Mouse (Mus musculus) midbrain, embryonic 15.5 days (tissue): Measurements from ENCODE around the gene Arl6ip6. TPM values are rescaled to one million over a fixed set of nuclear protein-coding genes. Genes with fewer than 3 reads are reported as not detected.

Experiments
- ATAC-seq: fragments of 200-750 bp; cut with Nextera tagmentation; replicated peaks from 2 replicates; pipeline ENCODE4 v1.8.0; 2017; ENCODE audit warnings: moderate TSS enrichment
- H3K27ac ChIP-seq: fragments of 300-500 bp; sonication (generic); 2 replicates; pipeline ENCODE4 v1.5.1; 2015; ENCODE audit warnings: mild to moderate bottlenecking, inconsistent platforms
- H3K27me3 ChIP-seq: fragments of 300-500 bp; sonication (generic); replicated peaks from 2 replicates; pipeline ENCODE4 v1.6.1; 2015; ENCODE audit warnings: inconsistent platforms
- H3K36me3 ChIP-seq: fragments of 300-500 bp; sonication (generic); replicated peaks from 2 replicates; pipeline ENCODE4 v1.6.1; 2015; ENCODE audit warnings: inconsistent platforms
- H3K4me1 ChIP-seq: fragments of 300-500 bp; sonication (generic); 2 replicates; pipeline ENCODE4 v1.6.1; 2015; ENCODE audit warnings: inconsistent platforms
- H3K4me2 ChIP-seq: fragments of 300-500 bp; sonication (generic); 2 replicates; pipeline ENCODE4 v1.6.1; 2015; ENCODE audit warnings: inconsistent platforms, mild to moderate bottlenecking, moderate library complexity
- H3K4me3 ChIP-seq: fragments of 300-500 bp; sonication (generic); 2 replicates; pipeline ENCODE4 v1.5.1; 2015; ENCODE audit warnings: mild to moderate bottlenecking, inconsistent platforms
- H3K9ac ChIP-seq: fragments of 300-500 bp; sonication (generic); 2 replicates; pipeline ENCODE4 v1.6.1; 2015; ENCODE audit warnings: mild to moderate bottlenecking, inconsistent platforms
- H3K9me3 ChIP-seq: fragments of 300-500 bp; sonication (generic); 2 replicates; pipeline ENCODE4 v1.6.1; 2016; ENCODE audit warnings: inconsistent platforms
- WGBS: fragments of 180-500 bp; shearing (Covaris S2); methylation state at CpG from one replicate; pipeline ENCODE4 v1.1.7; 2015; ENCODE audit warnings: mixed read lengths; 5-methylcytosine and 5-hydroxymethylcytosine counted together
- polyA plus RNA-seq: library from polyadenylated mRNA; unstranded; fragments of >200 nt; fragmentation: Nextera tagmentation; extraction: Ambion mirVana; gene quantifications from 2 replicates; pipeline ENCODE4 v1.2.1, GENCODE M21; 2015

The Arl6ip6 gene
- 30.4 and 30.6 TPM in 2 replicates for polyA plus RNA-seq

GRCm38 (mm10) chr2:53191523-53192220, at the start of gene Arl6ip6:
Arl6ip6 (plus strand) TSS chr2:53191726.
- Histone ChIP-seq H3K4me2 (peak within 1 kb of the TSS; percentile 73), H3K4me3 (peak within 1 kb of the TSS; percentile 82), H3K27ac (peak within 1 kb of the TSS; percentile 99), H3K9me3 (no peaks in the 10 kb centered on the region), H3K9ac (peak within 1 kb of the TSS; percentile 81), H3K36me3 (peaks cover 2% of the 10 kb centered on the region; the same call in 1 of the 2 replicates), H3K4me1 (peaks cover 26% of the 10 kb centered on the region), H3K27me3 (no peaks in the 10 kb centered on the region)
- under 1% methylated on average over 79 of the region's 82 CpGs for WGBS
- ATAC-seq = peak; percentile 94

- no peak overlapping the region for H3K4me3 ChIP-seq
- H3K36me3 ChIP-seq = peaks cover 24% of the 10 kb centered on the region; the same call in 1 of the 2 replicates
- no peaks in the 10 kb centered on the region for H3K9me3 ChIP-seq
- ATAC-seq = no peak
- H3K27ac ChIP-seq = no peak overlapping the region
- H3K4me2 ChIP-seq = no peak overlapping the region
- H3K9ac ChIP-seq = no peak overlapping the region
- H3K27me3 ChIP-seq = no peaks in the 10 kb centered on the region
- no peaks in the 10 kb centered on the region for H3K4me1 ChIP-seq
Observed at GRCm38 (mm10) chr2:53146852-53147251, 44.7 kb upstream of the Arl6ip6 start.

GRCm38 (mm10) chr2:53173966-53174365, 17.6 kb upstream of the Arl6ip6 start:
- Histone ChIP-seq H3K9me3 (no peaks in the 10 kb centered on the region), H3K27me3 (no peaks in the 10 kb centered on the region), H3K4me3 (no peak overlapping the region), H3K9ac (no peak overlapping the region), H3K27ac (no peak overlapping the region), H3K4me2 (no peak overlapping the region), H3K4me1 (no peaks in the 10 kb centered on the region), H3K36me3 (peaks cover 12% of the 10 kb centered on the region; the same call in 1 of the 2 replicates)
- ATAC-seq = no peak

DNA sequence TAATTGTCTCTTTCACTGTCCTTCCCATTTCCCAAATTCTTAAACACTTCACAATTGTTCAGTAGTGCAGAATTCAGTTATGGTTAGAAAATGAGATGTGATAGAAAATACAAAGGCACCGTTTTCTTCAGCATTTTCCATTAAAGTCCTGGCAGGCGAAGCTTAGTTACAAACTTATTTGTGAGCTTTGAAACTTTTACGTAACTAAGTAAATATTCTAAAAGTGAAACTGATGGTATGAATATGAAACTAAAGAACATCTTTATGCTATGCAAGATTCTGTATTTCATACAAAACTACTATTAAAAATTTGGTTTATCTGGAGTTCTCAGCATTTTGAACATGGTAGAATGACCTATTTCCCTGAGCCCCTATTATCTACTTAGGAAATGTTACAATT, 12.6 kb upstream of the Arl6ip6 start:
- Histone ChIP-seq H3K9me3 (no peaks in the 10 kb centered on the region), H3K4me1 (0 out of 2 replicates have a peak, but pooled peaks cover 3% of the 10 kb centered on the region), H3K4me3 (no peak overlapping the region), H3K27me3 (no peaks in the 10 kb centered on the region), H3K4me2 (no peak overlapping the region), H3K27ac (no peak overlapping the region), H3K9ac (no peak overlapping the region), H3K36me3 (peaks cover 10% of the 10 kb centered on the region; the same call in 1 of the 2 replicates)
- 81% methylated on average over 3 of the region's 3 CpGs for WGBS
- ATAC-seq = no peak

- H3K4me2 ChIP-seq = no peak overlapping the region
- no peak overlapping the region for H3K27ac ChIP-seq
- H3K9me3 ChIP-seq = no peaks in the 10 kb centered on the region
- 0 out of 2 replicates have a peak, but pooled peaks cover 4% of the 10 kb centered on the region for H3K36me3 ChIP-seq
- no peaks in the 10 kb centered on the region for H3K27me3 ChIP-seq
- H3K4me1 ChIP-seq = 0 out of 2 replicates have a peak, but pooled peaks cover 3% of the 10 kb centered on the region
- ATAC-seq = no peak
- H3K9ac ChIP-seq = no peak overlapping the region
- no peak overlapping the region for H3K4me3 ChIP-seq
Observed at GRCm38 (mm10) chr2:53179876-53180275, 11.7 kb upstream of the Arl6ip6 start.

GRCm38 (mm10) chr2:53189811-53190210, 1.7 kb upstream of the Arl6ip6 start:
- peak overlapping the region; percentile 68 for H3K4me2 ChIP-seq
- H3K36me3 ChIP-seq = no peaks in the 10 kb centered on the region
- no peak overlapping the region for H3K9ac ChIP-seq
- no peak for ATAC-seq
- H3K27me3 ChIP-seq = no peaks in the 10 kb centered on the region
- peak overlapping the region; percentile 82 for H3K4me3 ChIP-seq
- H3K4me1 ChIP-seq = peaks cover 26% of the 10 kb centered on the region
- no peak overlapping the region for H3K27ac ChIP-seq
- WGBS = 66% methylated on average over 3 of the region's 3 CpGs
- H3K9me3 ChIP-seq = no peaks in the 10 kb centered on the region

DNA sequence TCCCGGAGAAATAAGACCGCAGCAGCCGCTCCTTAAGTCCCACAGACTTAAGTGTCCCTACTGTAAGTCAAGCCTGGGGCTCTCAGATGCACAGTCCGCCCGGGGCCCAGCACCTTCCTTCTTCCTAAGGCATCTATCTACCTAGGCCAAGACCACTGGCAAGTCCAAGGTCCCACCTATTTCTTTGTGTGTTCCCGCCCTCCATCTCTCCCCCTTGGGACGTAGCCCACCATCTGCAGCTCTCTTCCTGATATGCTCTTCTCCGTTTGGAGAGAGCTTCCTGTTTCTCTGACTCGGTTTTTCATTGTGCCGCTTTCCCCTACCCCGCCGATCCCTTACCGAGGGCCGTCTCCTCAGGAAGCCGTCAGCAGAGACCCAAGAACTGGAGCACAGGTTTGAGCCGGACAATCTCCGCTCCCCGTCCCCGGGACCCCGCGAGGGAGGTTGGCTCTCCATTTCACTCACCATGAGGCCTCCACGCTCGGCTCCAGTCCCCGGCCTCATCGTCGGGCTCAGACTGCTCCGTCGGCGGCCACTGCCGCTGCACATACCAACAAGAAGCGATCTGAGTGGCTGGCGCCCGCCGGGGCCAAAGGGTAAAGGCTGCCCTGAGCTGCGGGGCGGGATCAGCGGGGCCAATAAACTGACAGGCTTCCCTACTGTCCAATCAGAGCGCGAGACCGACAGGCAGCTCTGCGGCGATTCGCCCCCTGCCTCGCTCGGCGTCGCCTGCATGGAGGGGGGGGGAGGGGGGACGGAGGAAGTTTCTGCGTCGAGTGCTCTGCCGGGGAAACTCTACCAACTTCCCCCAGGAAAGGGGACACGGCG, 628 bp upstream of the Arl6ip6 start, which contains the start of gene Prpf40a:
TSS of gene Prpf40a (minus strand) at position 601 of the 828 bp plus-strand sequence.
- Histone ChIP-seq H3K9ac (peak within 1 kb of the TSS; percentile 81), H3K4me2 (peak within 1 kb of the TSS; percentile 73), H3K4me1 (peaks cover 26% of the 10 kb centered on the region), H3K9me3 (no peaks in the 10 kb centered on the region), H3K27me3 (no peaks in the 10 kb centered on the region), H3K36me3 (0 out of 2 replicates have a peak, but pooled peaks cover 2% of the 10 kb centered on the region), H3K27ac (peak within 1 kb of the TSS; percentile 99), H3K4me3 (peak within 1 kb of the TSS; percentile 82)
- WGBS = under 1% methylated on average over 53 of the region's 53 CpGs
- peak; percentile 98 for ATAC-seq

- no peak for ATAC-seq
- Histone ChIP-seq H3K36me3 (peaks cover 2% of the 10 kb centered on the region; the same call in 1 of the 2 replicates), H3K4me1 (peaks cover 26% of the 10 kb centered on the region), H3K9ac (peak overlapping the region; percentile 66), H3K4me2 (peak overlapping the region; percentile 73), H3K27me3 (no peaks in the 10 kb centered on the region), H3K9me3 (no peaks in the 10 kb centered on the region), H3K27ac (peak overlapping the region; percentile 99), H3K4me3 (peak overlapping the region; percentile 82)
- under 1% methylated on average over 20 of the region's 20 CpGs for WGBS
Observed at GRCm38 (mm10) chr2:53192386-53192785, 860 bp downstream of the Arl6ip6 start.

GRCm38 (mm10) chr2:53196431-53196830, 4.9 kb downstream of the Arl6ip6 start:
- H3K9ac ChIP-seq = no peak overlapping the region
- H3K9me3 ChIP-seq = no peaks in the 10 kb centered on the region
- no peak overlapping the region for H3K4me3 ChIP-seq
- H3K27ac ChIP-seq = no peak overlapping the region
- H3K4me1 ChIP-seq = peaks cover 11% of the 10 kb centered on the region
- 95% methylated on average over 10 of the region's 10 CpGs for WGBS
- no peak overlapping the region for H3K4me2 ChIP-seq
- ATAC-seq = no peak
- peaks cover 2% of the 10 kb centered on the region; the same call in 1 of the 2 replicates for H3K36me3 ChIP-seq
- no peaks in the 10 kb centered on the region for H3K27me3 ChIP-seq

GRCm38 (mm10) chr2:53199203-53199602, 7.7 kb downstream of the Arl6ip6 start:
- Histone ChIP-seq H3K4me1 (no peaks in the 10 kb centered on the region; the same call in 1 of the 2 replicates), H3K9me3 (no peaks in the 10 kb centered on the region), H3K4me3 (no peak overlapping the region), H3K36me3 (peaks cover 2% of the 10 kb centered on the region; the same call in 1 of the 2 replicates), H3K4me2 (no peak overlapping the region), H3K9ac (no peak overlapping the region), H3K27ac (no peak overlapping the region), H3K27me3 (no peaks in the 10 kb centered on the region)
- no peak for ATAC-seq
- 98% methylated on average over 1 of the region's 1 CpGs for WGBS

DNA sequence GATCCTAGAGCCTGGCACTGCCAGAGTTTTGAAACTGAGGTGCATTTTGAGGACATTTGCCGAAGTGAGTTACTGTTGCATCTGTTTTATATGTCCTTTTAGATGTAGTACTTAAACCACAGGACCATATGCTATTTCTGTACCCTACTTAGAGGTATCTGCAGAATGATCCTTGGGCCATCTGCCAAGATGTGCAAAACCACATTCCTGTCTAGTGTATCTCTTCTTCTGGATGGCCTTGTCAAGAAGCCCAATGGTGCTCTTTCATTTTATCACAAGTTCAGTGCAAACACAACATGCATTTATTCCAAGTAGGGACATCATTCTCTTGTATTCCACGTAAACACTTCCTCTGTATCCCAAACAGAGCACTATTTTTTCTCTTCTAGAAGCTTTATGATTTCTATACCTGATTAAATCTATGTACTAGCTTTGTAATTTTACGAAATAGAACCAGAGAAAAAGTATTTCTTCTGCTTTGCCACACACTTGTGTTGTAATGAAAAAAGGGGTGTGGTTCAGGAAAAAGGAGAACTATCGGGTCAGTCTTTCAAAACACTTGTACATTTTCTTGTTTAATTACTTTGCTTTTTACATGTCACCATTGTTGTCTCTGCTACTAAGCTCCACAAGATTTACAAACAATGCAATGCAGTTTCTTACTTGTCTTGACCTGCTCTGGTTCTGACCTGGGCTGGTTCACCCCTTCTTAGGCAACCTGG, 8.8 kb downstream of the Arl6ip6 start:
- Histone ChIP-seq H3K4me2 (no peak overlapping the region), H3K27ac (no peak overlapping the region), H3K4me1 (no peaks in the 10 kb centered on the region), H3K9me3 (no peaks in the 10 kb centered on the region), H3K27me3 (no peaks in the 10 kb centered on the region), H3K36me3 (peaks cover 2% of the 10 kb centered on the region; the same call in 1 of the 2 replicates), H3K9ac (no peak overlapping the region), H3K4me3 (no peak overlapping the region)
- ATAC-seq = no peak
- 97% methylated on average over 4 of the region's 4 CpGs for WGBS
